Mouse (Mus musculus) thymus, adult 2 months (tissue): ENCODE measurements around the gene Prkcb. TPM values are rescaled to one million over a fixed set of nuclear protein-coding genes. Genes with fewer than 3 reads are reported as not detected.

Experiments
- DNase-seq: peaks from one replicate; pipeline ENCODE4 v3.0.0; 2021
- H3K27ac ChIP-seq: fragments of 200-500 bp; 2 replicates; pipeline ENCODE4 v1.5.1; 2012; ENCODE audit warnings: low read length, control low read depth; ENCODE audit not compliant: control insufficient read depth, insufficient read depth
- H3K27me3 ChIP-seq: fragments of 200-500 bp; 2 replicates; pipeline ENCODE4 v1.6.1; 2012; ENCODE audit warnings: mild to moderate bottlenecking, low read length, moderate library complexity, mixed read lengths; ENCODE audit not compliant: control insufficient read depth, insufficient read depth
- H3K36me3 ChIP-seq: fragments of 200-500 bp; 2 replicates; pipeline ENCODE4 v1.6.1; 2012; ENCODE audit warnings: mild to moderate bottlenecking, low read length, moderate library complexity; ENCODE audit not compliant: control insufficient read depth, insufficient read depth
- H3K4me1 ChIP-seq: fragments of 200-500 bp; replicated peaks from 2 replicates; pipeline ENCODE4 v1.6.1; 2012; ENCODE audit warnings: low read length; ENCODE audit not compliant: control insufficient read depth, insufficient read depth
- H3K4me3 ChIP-seq: fragments of 200-500 bp; 2 replicates; pipeline ENCODE4 v1.5.1; 2012; ENCODE audit warnings: mild to moderate bottlenecking, low read length, control low read depth, moderate library complexity; ENCODE audit not compliant: control insufficient read depth, insufficient read depth
- CTCF ChIP-seq: fragments of 200-500 bp; IDR thresholded peaks from 2 replicates; pipeline ENCODE4 v1.5.1; 2012; ENCODE audit warnings: mild to moderate bottlenecking, control low read depth, low read length, moderate library complexity, borderline replicate concordance; ENCODE audit not compliant: control insufficient read depth, poor library complexity, insufficient read depth; ENCODE audit errors: extremely low read depth
- POLR2A ChIP-seq: fragments of 200-500 bp; IDR thresholded peaks from 2 replicates; pipeline ENCODE4 v1.6.1; 2012; ENCODE audit warnings: mild to moderate bottlenecking, low read length, control low read depth, moderate library complexity; ENCODE audit not compliant: control insufficient read depth, poor library complexity, insufficient read depth; ENCODE audit errors: extremely low read depth
- WGBS: fragments of 180-500 bp; shearing (Covaris S2); methylation state at CpG from one replicate; pipeline ENCODE4 v1.1.7; 2018; 5-methylcytosine and 5-hydroxymethylcytosine counted together
- polyA plus RNA-seq: library from polyadenylated mRNA; depleted of rRNA; stranded (reverse); fragments of >200 nt; gene quantifications from 2 replicates; pipeline ENCODE4 v1.2.3, GENCODE M21; 2012

Gene Prkcb
- polyA plus RNA-seq, 1 experiment = 247 TPM

- no peak for TF ChIP-seq CTCF
- no peak for TF ChIP-seq POLR2A
- no peak for DNase-seq
Observed at GRCm38 (mm10) chr7:122328466-122328865, 39.9 kb downstream of the Prkcb start.

GRCm38 (mm10) chr7:122329588-122329987, 41.0 kb downstream of the Prkcb start:
- 23% methylated on average over 4 of the region's 4 CpGs for WGBS
- no peak for DNase-seq
- Histone ChIP-seq H3K36me3 (no peaks in the 10 kb centered on the region), H3K4me1 (peaks cover 3% of the 10 kb centered on the region), H3K27me3 (no peaks in the 10 kb centered on the region), H3K4me3 (no peak overlapping the region), H3K27ac (no peak overlapping the region)
- no peak for TF ChIP-seq CTCF
- TF ChIP-seq POLR2A = no peak

More at GRCm38 (mm10) chr7:122328466-122328865, 39.9 kb downstream of the Prkcb start:
- Histone ChIP-seq H3K27me3 (no peaks in the 10 kb centered on the region), H3K36me3 (no peaks in the 10 kb centered on the region), H3K4me3 (no peak overlapping the region), H3K4me1 (peaks cover 3% of the 10 kb centered on the region), H3K27ac (no peak overlapping the region)
- WGBS = 94% methylated on average over 5 of the region's 5 CpGs

GRCm38 (mm10) chr7:122333686-122334085, 45.1 kb downstream of the Prkcb start:
- no peaks in the 10 kb centered on the region for H3K27me3 ChIP-seq
- H3K27ac ChIP-seq = no peak overlapping the region
- no peak overlapping the region for H3K4me3 ChIP-seq
- H3K4me1 ChIP-seq = peaks cover 6% of the 10 kb centered on the region
- DNase-seq = no peak
- TF ChIP-seq CTCF (no peak), POLR2A (no peak)
- 99% methylated on average over 7 of the region's 7 CpGs for WGBS
- H3K36me3 ChIP-seq = no peaks in the 10 kb centered on the region

GRCm38 (mm10) chr7:122337302-122337701, 48.8 kb downstream of the Prkcb start:
- no peak for DNase-seq
- TF ChIP-seq POLR2A (no peak), CTCF (no peak)
- Histone ChIP-seq H3K27me3 (no peaks in the 10 kb centered on the region), H3K4me3 (no peak overlapping the region), H3K36me3 (no peaks in the 10 kb centered on the region), H3K4me1 (peaks cover 6% of the 10 kb centered on the region), H3K27ac (no peak overlapping the region)
- WGBS = 98% methylated on average over 3 of the region's 3 CpGs

- DNase-seq = no peak
- Histone ChIP-seq H3K4me3 (no peak overlapping the region), H3K27ac (no peak overlapping the region), H3K36me3 (no peaks in the 10 kb centered on the region), H3K27me3 (no peaks in the 10 kb centered on the region), H3K4me1 (peaks cover 6% of the 10 kb centered on the region)
- 46% methylated on average over 3 of the region's 3 CpGs for WGBS
- TF ChIP-seq CTCF = no peak
- TF ChIP-seq POLR2A = no peak
Observed at GRCm38 (mm10) chr7:122338055-122338454, 49.5 kb downstream of the Prkcb start.

GRCm38 (mm10) chr7:122339476-122339875, 50.9 kb downstream of the Prkcb start:
- peaks cover 6% of the 10 kb centered on the region for H3K4me1 ChIP-seq
- 91% methylated on average over 2 of the region's 2 CpGs for WGBS

GRCm38 (mm10) chr7:122341813-122342212, 53.3 kb downstream of the Prkcb start:
- Histone ChIP-seq H3K27ac (no peak overlapping the region), H3K27me3 (no peaks in the 10 kb centered on the region), H3K4me3 (no peak overlapping the region), H3K36me3 (no peaks in the 10 kb centered on the region), H3K4me1 (peaks cover 13% of the 10 kb centered on the region)
- no peak for TF ChIP-seq POLR2A
- TF ChIP-seq CTCF = no peak
- DNase-seq = no peak
- 79% methylated on average over 3 of the region's 3 CpGs for WGBS

More at GRCm38 (mm10) chr7:122339476-122339875, 50.9 kb downstream of the Prkcb start:
- Histone ChIP-seq H3K36me3 (no peaks in the 10 kb centered on the region), H3K27ac (no peak overlapping the region), H3K4me3 (no peak overlapping the region), H3K27me3 (no peaks in the 10 kb centered on the region)
- TF ChIP-seq POLR2A (no peak), CTCF (no peak)
- no peak for DNase-seq
